8 mouse cellular contexts compared by ENCODE assay signal in genomic region chr13:28959068-28959440, GRCm38 (mm10). TPM values are rescaled to one million over a fixed set of nuclear protein-coding genes. Genes with fewer than 3 reads are reported as not detected.
A peak's percentile ranks its signal among the peaks of the same experiment; 100 is the strongest.
DNase-seq lines count a peak whose midpoint lies in the region; ATAC-seq and TF ChIP-seq lines count a peak whose summit lies in the region.

No protein-coding gene starts in this region.

- H3K4me3 ChIP-seq in cerebellum, adult 2 months (replicated peaks; ENCODE audit: insufficient read depth, low read depth, low read length), result peak overlapping the region; percentile 89
- H3K4me3 ChIP-seq in spleen, adult 2 months (ENCODE audit: extremely low read depth, insufficient read depth, insufficient read length), result peak overlapping the region; percentile 61
- peak overlapping the region; percentile 58 for H3K4me3 ChIP-seq in liver, embryonic 12.5 days
- H3K4me3 ChIP-seq in stomach, postnatal 0 days (ENCODE audit: low read depth, low read length), result peak overlapping the region; percentile 54

- peak overlapping the region; percentile 91 for H3K4me2 ChIP-seq in liver, embryonic 12.5 days
- H3K4me2 ChIP-seq in stomach, postnatal 0 days (replicated peaks; ENCODE audit: low read depth), result peak overlapping the region; percentile 97

- H3K27ac ChIP-seq in cerebellum, adult 2 months (ENCODE audit: insufficient read depth, low read length), result peak overlapping the region; percentile 91
- H3K27ac ChIP-seq in spleen, adult 2 months (ENCODE audit: insufficient read depth, low read length), result peak overlapping the region; percentile 30; the same call in 1 of the 2 replicates
- H3K27ac ChIP-seq in liver, embryonic 12.5 days, result no peak overlapping the region
- peak overlapping the region; percentile 94 for H3K27ac ChIP-seq in stomach, postnatal 0 days (replicated peaks)

- peak overlapping the region; percentile 68 for H3K9ac ChIP-seq in liver, embryonic 12.5 days
- H3K9ac ChIP-seq in stomach, postnatal 0 days (ENCODE audit: low read length), result peak overlapping the region; percentile 79

- H3K9me3 ChIP-seq in liver, embryonic 12.5 days (replicated peaks), result no peaks in the 10 kb centered on the region
- no peaks in the 10 kb centered on the region for H3K9me3 ChIP-seq in stomach, postnatal 0 days (ENCODE audit: control insufficient read depth, low read length)

- TF ChIP-seq EP300 in stomach, postnatal 0 days (optimal IDR thresholded peaks at IDR 0.05), result no peak

- under 1% methylated on average over 17 of the region's 17 CpGs for WGBS in cerebellum, adult 2 months
- under 1% methylated on average over 17 of the region's 17 CpGs for whole genome bisulfite sequencing in spleen, adult 2 months
- under 1% methylated on average over 17 of the region's 17 CpGs for WGBS in liver, embryonic 12.5 days (ENCODE audit: insufficient replicate concordance)
- WGBS in stomach, postnatal 0 days, result under 1% methylated on average over 17 of the region's 17 CpGs

- TF ChIP-seq POLR2A in cerebellum, adult 2 months (IDR thresholded peaks at IDR 0.05; ENCODE audit: borderline replicate concordance, insufficient read depth, low read length), result no peak
- no peak for TF ChIP-seq POLR2A in spleen, adult 2 months (IDR thresholded peaks at IDR 0.05; ENCODE audit: low read depth, low read length)

- no peaks in the 10 kb centered on the region for H3K27me3 ChIP-seq in cerebellum, adult 2 months (ENCODE audit: control insufficient read depth, insufficient read depth, low read length)
- H3K27me3 ChIP-seq in spleen, adult 2 months (ENCODE audit: control insufficient read depth, insufficient read depth, low read length), result no peaks in the 10 kb centered on the region
- peaks cover 24% of the 10 kb centered on the region for H3K27me3 ChIP-seq in liver, embryonic 12.5 days (replicated peaks)
- no peaks in the 10 kb centered on the region for H3K27me3 ChIP-seq in stomach, postnatal 0 days (ENCODE audit: control insufficient read depth, insufficient read depth, low read length)

- DNase-seq in cerebellum, adult 2 months, result no peak
- DNase-seq in cerebellum, adult 18-20 months, result no peak
- peak in 1 of 2 experiments; percentile 5 for DNase-seq in spleen, adult 2 months (ENCODE audit: low read depth in 1 of 2, low spot score in 2 of 2)
- DNase-seq in spleen, adult 18-20 months, result no peak
- DNase-seq in stomach, postnatal 0 days (ENCODE audit: low spot score), result no peak
- no peak for DNase-seq in left cerebral cortex, adult 8-10 months (ENCODE audit: low spot score in 2 of 2)

- no peaks in the 10 kb centered on the region for H3K4me1 ChIP-seq in cerebellum, adult 2 months (ENCODE audit: control insufficient read depth, insufficient read depth, low read length)
- peaks cover 3% of the 10 kb centered on the region; the same call in 1 of the 2 replicates for H3K4me1 ChIP-seq in spleen, adult 2 months (ENCODE audit: control insufficient read depth, insufficient read depth, insufficient read length)
- peaks cover 32% of the 10 kb centered on the region for H3K4me1 ChIP-seq in liver, embryonic 12.5 days
- no peaks in the 10 kb centered on the region for H3K4me1 ChIP-seq in stomach, postnatal 0 days (replicated peaks; ENCODE audit: control insufficient read depth, insufficient read depth)

- H3K36me3 ChIP-seq in spleen, adult 2 months (ENCODE audit: control insufficient read depth, insufficient read depth, low read length), result no peaks in the 10 kb centered on the region
- no peaks in the 10 kb centered on the region for H3K36me3 ChIP-seq in liver, embryonic 12.5 days
- no peaks in the 10 kb centered on the region for H3K36me3 ChIP-seq in stomach, postnatal 0 days (ENCODE audit: control insufficient read depth, insufficient read depth, low read length)

- ATAC-seq in liver, embryonic 12.5 days, result no peak
- no peak for ATAC-seq in stomach, postnatal 0 days (ENCODE audit: low FRiP score, low TSS enrichment)
- ATAC-seq in megakaryocyte-erythroid progenitor cell, adult 5-6 weeks (replicated peaks; ENCODE audit: low FRiP score, low TSS enrichment, poor library complexity, severe bottlenecking), result no peak

- TF ChIP-seq CTCF in cerebellum, adult 2 months (IDR thresholded peaks at IDR 0.05; ENCODE audit: borderline replicate concordance, insufficient read depth, low read depth, low read length), result no peak
- TF ChIP-seq CTCF in spleen, adult 2 months (IDR thresholded peaks at IDR 0.05; ENCODE audit: extremely low read depth, insufficient read depth, insufficient read length, insufficient replicate concordance), result no peak
- TF ChIP-seq CTCF in stomach, postnatal 0 days (IDR thresholded peaks at IDR 0.05; ENCODE audit: low read depth), result no peak

RNA-seq across cellular contexts. Expression of gene Sox4, which starts 5.5 kb away (rescaled TPM):
- 4.2 and 4.7 TPM in 2 replicates for polyA plus RNA-seq in cerebellum, adult 2 months (2012; rRNA removed)
- 6.0 and 10.8 TPM in 2 replicates for polyA plus RNA-seq in spleen, adult 2 months (2012; rRNA removed)
- polyA plus RNA-seq in liver, embryonic 12.5 days (2016; fragmentation: Nextera tagmentation; extraction: Ambion mirVana), result 9.3 and 11.2 TPM in 2 replicates
- 23.1 and 23.8 TPM in 2 replicates for polyA plus RNA-seq in stomach, postnatal 0 days (2015; fragmentation: Nextera tagmentation; extraction: Ambion mirVana)
- 15.1 and 20.3 TPM in 2 replicates for total RNA-seq in megakaryocyte-erythroid progenitor cell, adult 5-6 weeks (2014; fragmentation: Nextera tagmentation)
- total RNA-seq in megakaryocyte-erythroid progenitor cell, adult 5-6 weeks (2017), result 22.7 and 49.7 TPM in 2 replicates
- 10 to 100 TPM; 12.1 to 14.7 (median 13.9) TPM for total RNA-seq in left cerebral cortex, adult 8-10 months (2022)
